Mouse (Mus musculus): ENCODE data around the gene Tcam1.

Tcam1 gene

DNA sequence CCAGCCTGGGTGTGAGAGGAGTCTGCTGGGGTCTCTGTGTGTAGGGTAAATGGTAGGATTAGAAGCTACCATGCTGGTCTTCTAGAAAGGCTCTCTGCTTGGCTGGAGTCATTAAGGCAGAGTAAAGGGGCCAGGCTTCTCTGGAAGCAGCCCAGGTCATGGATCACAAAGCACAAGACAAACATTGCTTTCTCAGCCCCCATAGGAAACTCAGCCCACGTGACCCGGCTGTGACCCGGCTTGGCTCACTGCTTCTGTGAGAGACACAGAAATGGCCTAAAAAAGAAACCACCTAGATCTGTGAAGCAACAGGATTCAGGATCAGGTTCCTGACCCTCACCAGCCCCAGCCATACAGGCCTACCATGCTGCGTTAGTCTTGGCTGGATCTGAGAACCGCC, 48.4 kb downstream of the Tcam1 start:
- no peak for DNase-seq

DNA sequence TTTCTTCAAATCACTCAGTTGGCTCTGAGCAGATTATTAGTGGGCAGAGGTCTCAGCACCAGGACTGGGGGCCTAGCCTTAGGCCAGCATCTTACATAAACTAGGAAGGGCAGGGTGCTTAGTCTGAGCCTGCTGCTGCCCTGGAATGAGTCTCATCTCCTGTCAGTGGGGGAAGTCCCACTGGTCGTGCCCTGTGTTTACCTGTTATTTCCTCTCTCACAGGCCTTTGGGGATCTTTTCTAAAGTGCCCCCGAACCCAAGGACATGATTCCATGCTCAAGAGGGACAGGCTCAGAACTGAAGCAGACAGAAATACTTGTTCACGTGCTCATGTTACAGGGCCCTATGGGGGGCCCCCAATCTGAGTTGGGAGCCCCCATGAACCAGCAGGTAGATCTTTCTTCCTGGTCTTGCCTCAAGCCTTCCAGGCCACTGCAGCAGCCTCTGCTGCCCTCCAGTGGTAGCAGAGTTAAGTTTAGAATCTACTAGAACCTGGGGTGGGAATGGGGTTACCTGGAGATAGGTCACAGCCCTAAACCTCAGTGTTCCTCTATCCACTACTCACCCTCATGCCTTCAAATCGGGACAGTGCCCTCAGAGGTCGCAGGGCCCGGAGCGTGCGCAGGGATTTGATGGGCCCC, 49.2 kb downstream of the Tcam1 start:
- peak; percentile 53 to 66 for DNase-seq

DNA sequence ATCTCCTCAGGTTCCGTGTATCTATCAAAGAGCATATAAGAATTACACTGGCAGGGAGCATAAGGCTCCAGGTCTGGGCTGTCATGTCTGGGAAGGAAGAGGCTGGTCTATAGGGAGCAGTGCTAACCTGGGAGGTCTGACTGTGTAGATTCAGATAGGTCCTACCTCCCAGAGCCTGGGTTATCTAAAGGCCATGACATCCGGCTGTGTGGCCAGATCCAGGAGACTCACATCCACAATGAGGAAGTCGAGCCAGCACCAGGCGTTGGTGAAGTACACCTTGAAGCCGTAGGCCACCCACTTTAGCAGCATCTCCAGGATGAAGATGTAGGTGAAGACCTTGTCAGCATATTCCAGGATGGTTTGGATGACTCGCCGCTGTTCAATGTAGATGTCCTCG, 50.0 kb downstream of the Tcam1 start:
- DNase-seq, result no peak

DNA sequence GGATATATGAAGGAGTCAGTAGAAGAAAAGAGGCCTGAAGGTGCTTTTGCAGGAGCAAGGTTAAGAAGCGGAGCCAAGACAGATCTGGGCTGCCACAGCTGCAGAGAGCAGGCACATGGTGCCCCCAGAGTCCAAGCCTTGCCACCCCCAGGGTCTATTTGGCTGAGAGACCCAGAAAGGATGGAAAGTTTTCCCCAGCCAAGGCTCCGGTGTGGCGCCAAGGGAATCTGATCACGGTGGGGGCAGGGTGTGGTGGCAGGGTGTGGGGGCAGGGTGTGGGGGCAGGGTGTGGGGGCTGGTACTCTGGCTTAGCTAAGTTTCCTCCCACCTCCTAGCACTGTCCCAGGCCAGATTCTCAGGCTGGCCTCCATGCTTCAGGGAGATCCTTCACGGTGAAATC, 52.0 kb downstream of the Tcam1 start:
- DNase-seq, result no peak

DNA sequence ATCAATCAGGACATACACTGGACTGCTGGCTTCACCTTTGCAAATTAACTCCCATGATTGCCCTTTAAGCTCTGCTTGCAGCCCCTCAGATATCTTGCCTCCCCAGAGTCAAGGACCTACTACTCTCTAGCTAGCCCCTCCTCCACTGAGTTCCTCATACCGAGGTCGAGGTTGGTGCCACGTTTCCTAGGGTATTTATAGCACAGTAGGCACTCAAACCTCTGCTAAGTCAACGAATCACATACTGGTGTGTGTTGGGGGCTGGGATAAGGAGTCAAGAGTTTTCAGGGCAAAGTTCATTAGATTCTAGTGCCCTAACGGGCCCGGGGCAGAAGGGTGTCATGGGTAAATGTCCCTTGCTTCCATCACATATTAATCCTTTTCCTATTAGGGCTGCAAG, 52.7 kb downstream of the Tcam1 start:
- peak in 1 of 2 experiments; percentile 34 for DNase-seq

DNA sequence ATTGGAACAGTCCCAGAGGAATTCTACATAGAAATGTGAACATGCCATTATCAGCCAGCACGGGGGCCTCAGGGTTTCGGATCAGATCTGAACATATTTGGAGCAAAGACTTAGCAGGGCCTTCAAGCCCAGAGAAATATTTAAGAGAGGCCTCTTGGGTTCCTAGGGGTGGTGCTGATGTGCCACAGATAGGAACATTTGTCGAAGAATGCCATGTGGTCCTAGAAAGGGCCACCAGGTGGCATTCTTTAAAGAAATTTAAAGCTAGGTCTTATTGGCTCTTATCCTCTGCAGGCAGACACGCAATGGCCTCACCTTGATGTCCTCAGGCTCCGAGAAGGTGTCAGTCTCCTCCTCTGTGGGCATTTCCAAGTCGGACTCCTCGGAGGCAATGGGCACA, 53.2 kb downstream of the Tcam1 start:
- DNase-seq, result peak; percentile 24 to 51

- no peak for DNase-seq
These were observed 56.0 kb downstream of the Tcam1 start for GRCm38 (mm10) chr11:106332458-106332857.

DNA sequence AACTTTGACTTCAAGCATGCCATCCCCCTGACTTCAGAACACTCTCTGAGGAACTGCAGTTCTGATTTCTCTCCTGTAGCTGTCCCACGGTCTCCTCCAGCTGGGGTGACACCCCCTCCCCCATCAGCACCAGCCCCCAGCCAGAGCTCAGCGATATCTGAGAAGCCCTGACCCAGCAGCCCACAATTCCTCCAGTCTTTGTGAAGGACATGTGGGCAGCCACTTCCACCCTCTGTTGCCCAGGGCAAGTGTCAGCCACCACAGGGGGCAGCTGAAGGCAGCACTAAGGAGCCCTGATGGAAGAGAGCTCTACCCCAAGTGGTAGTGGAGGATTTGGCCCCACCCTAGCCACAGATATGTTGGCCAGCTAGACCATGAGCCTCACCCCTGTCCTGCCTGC, 57.6 kb downstream of the Tcam1 start:
- DNase-seq, result no peak

- DNase-seq, result no peak
These were observed 61.6 kb downstream of the Tcam1 start for GRCm38 (mm10) chr11:106338029-106338428.

Measured in lung, adult 18-20 months (tissue).